Mouse (Mus musculus) megakaryocyte, embryonic 14.5 days (primary cell): ENCODE measurements at regions not wholly inside any gene's neighbourhood (a gene's known extent, or its start where the extent isn't known, plus 50 kb on each side); places are given as distances from the start of the nearest gene placed in this dataset.

ENCODE experiments used
- FLI1 ChIP-seq: IDR thresholded peaks from 2 replicates; pipeline ENCODE4 v1.6.1; 2012; ENCODE audit warnings: low read length, inconsistent platforms, mixed read lengths
- GATA1 ChIP-seq: IDR thresholded peaks from 3 replicates; pipeline ENCODE4 v1.6.1; 2012; ENCODE audit warnings: mixed read lengths, low read length, inconsistent platforms, borderline replicate concordance

GRCm38 (mm10) chr5:97594081-97594480 is 137.3 kb upstream of the Gk2 start:
- TF ChIP-seq GATA1 (no peak), FLI1 (no peak)
